Mouse (Mus musculus) lung, postnatal 36 days (tissue): Measurements from ENCODE around the gene Rps6kc1.
A peak's percentile ranks its signal among the peaks of the same experiment; 100 is the strongest.

Source experiments
- DNase-seq: peaks from one replicate; pipeline ENCODE4 v3.0.0; 2022; ENCODE audit warnings: mixed read lengths

Rps6kc1 gene

GRCm38 (mm10) chr1:190757899-190758298, 153.7 kb downstream of the Rps6kc1 start:
- no peak for DNase-seq

GRCm38 (mm10) chr1:190751794-190752570, 159.6 kb downstream of the Rps6kc1 start:
- no peak for DNase-seq

- no peak for DNase-seq
Observed at GRCm38 (mm10) chr1:190748937-190749336, 162.6 kb downstream of the Rps6kc1 start.

GRCm38 (mm10) chr1:190741421-190741820, 170.1 kb downstream of the Rps6kc1 start:
- no peak for DNase-seq

- no peak for DNase-seq
Observed at GRCm38 (mm10) chr1:190732803-190733202, 178.8 kb downstream of the Rps6kc1 start.

GRCm38 (mm10) chr1:190729516-190730088, 182.0 kb downstream of the Rps6kc1 start:
- no peak for DNase-seq

- DNase-seq = no peak
Observed at GRCm38 (mm10) chr1:190728111-190728651, 183.4 kb downstream of the Rps6kc1 start.

- DNase-seq = no peak
Observed at GRCm38 (mm10) chr1:190727385-190727784, 184.2 kb downstream of the Rps6kc1 start.

GRCm38 (mm10) chr1:190724591-190725380, 186.8 kb downstream of the Rps6kc1 start:
- DNase-seq = no peak

- no peak for DNase-seq
Observed at GRCm38 (mm10) chr1:190723926-190724430, 187.6 kb downstream of the Rps6kc1 start.

GRCm38 (mm10) chr1:190713848-190714247, 197.7 kb downstream of the Rps6kc1 start:
- no peak for DNase-seq

GRCm38 (mm10) chr1:190697576-190697975, 214.0 kb downstream of the Rps6kc1 start:
- no peak for DNase-seq

- peak; percentile 25 for DNase-seq
Observed at GRCm38 (mm10) chr1:190695589-190695988, 216.0 kb downstream of the Rps6kc1 start.

GRCm38 (mm10) chr1:190690528-190691262, 220.9 kb downstream of the Rps6kc1 start:
- DNase-seq = no peak

- DNase-seq = no peak
Observed at GRCm38 (mm10) chr1:190683060-190683459, 228.5 kb downstream of the Rps6kc1 start.

GRCm38 (mm10) chr1:190682021-190682926, 229.3 kb downstream of the Rps6kc1 start:
- DNase-seq = peak; percentile 40

GRCm38 (mm10) chr1:190675455-190675854, 236.1 kb downstream of the Rps6kc1 start:
- DNase-seq = no peak

- DNase-seq = no peak
Observed at GRCm38 (mm10) chr1:190669099-190669498, 242.5 kb downstream of the Rps6kc1 start.

- no peak for DNase-seq
Observed at GRCm38 (mm10) chr1:190667821-190668220, 243.7 kb downstream of the Rps6kc1 start.

- no peak for DNase-seq
Observed at GRCm38 (mm10) chr1:190667326-190667725, 244.2 kb downstream of the Rps6kc1 start.

- DNase-seq = no peak
Observed at GRCm38 (mm10) chr1:190665490-190665875, 246.1 kb downstream of the Rps6kc1 start.
